Mouse (Mus musculus) gastrocnemius, postnatal 4 days (tissue): ENCODE data around the gene Gm10719. TPM values are rescaled to one million over a fixed set of nuclear protein-coding genes. Genes with fewer than 3 reads are reported as not detected.
"Not testable (repeated sequence)": the region's sequence is repeated elsewhere in the genome, so short reads cannot be mapped to it uniquely, and the experiment has no call there.

Experiments used
- DNase-seq, 2 experiments: peaks; one replicate each; pipeline ENCODE4 v3.0.0; 2021 to 2022; ENCODE audit warnings: low spot score in 2 of 2, mixed read lengths in 2 of 2
- microRNA-seq: library from miRNA; unstranded; fragments of <30 nt; microRNA quantifications from one replicate; pipeline ENCODE4 v1.2.0, GENCODE M21; 2021
- total RNA-seq, 2 experiments: library from RNA; stranded (reverse); gene quantifications; 2 replicates each; pipeline ENCODE4 v1.2.3; 2021

Gene Gm10719
- total RNA-seq, 2 experiments from 2014 or later, result 0.93 to 1.1 TPM

DNA sequence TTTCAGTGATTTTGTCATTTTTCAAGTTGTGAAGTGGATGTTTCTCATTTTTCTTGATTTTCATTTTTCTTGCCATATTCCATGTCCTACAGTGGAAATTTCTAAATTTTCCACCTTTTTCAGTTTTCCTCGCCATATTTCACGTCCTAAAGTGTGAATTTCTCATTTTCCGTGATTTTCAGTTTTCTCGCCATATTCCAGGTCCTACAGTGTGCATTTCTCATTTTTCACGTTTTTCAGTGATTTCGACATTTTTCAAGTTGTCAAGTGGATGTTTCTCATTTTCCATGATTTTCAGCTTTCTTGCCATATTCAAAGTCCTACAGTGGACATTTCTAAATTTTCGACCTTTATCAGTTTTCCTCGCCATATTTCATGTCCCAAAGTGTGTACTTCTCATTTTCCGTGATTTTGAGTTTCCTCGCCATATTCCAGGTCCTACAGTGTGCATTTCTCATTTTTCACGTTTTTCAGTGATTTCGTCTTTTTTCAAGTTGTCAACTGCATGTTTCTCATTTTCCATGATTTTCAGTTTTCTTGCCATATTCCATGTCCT, 7.8 kb downstream of the Gm10719 start, which contains the start of gene Gm10717:
Gene Gm10717 (plus strand): TSS at position 506 of the 556 bp plus-strand sequence.
- not testable (repeated sequence) for DNase-seq

DNA sequence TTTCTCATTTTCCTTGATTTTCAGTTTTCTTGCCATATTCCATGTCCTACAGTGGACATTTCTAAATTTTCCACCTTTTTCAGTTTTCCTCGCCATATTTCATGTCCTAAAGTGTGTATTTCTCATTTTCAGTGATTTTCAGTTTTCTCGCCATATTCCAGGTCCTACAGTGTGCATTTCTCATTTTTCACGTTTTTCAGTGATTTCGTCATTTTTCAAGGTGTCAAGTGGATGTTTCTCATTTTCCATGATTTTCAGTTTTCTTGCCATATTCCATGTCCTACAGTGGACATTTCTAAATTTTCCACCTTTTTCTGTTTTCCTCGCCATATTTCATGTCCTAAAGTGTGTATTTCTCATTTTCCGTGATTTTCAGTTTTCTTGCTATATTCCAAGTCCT, 8.4 kb downstream of the Gm10719 start:
- DNase-seq, result peak; percentile 80 to 94

DNA sequence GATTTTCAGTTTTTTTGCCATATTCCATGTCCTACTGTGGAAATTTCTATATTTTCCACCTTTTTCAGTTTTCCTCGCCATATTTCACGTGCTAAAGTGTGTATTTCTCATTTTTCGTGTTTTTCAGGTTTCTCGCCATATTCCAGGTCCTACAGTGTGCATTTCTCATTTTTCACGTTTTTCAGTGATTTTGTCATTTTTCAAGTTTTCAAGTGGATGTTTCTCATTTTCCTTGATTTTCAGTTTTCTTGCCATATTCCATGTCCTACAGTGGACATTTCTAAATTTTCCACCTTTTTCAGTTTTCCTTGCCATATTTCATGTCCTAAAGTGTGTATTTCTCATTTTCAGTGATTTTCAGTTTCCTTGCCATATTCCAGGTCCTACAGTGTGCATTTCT, 8.9 kb downstream of the Gm10719 start:
- DNase-seq, result peak in 1 of 2 experiments; percentile 44

DNA sequence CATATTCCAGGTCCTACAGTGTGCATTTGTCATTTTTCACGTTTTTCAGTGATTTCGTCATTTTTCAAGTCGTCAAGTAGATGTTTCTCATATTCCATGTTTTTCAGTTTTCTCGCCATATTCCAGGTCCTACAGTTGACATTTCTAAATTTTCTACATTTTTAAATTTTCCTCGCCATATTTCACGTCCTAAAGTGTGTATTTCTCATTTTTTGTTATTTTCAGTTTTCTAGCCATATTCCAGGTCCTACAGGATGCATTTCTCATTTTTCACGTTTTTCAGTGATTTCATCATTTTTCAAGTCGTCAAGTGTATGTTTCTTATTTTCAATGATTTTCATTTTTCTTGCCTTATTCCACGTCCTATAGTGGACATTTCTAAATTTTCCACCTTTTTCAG, 9.5 kb downstream of the Gm10719 start:
- peak in 1 of 2 experiments; percentile 59 for DNase-seq

DNA sequence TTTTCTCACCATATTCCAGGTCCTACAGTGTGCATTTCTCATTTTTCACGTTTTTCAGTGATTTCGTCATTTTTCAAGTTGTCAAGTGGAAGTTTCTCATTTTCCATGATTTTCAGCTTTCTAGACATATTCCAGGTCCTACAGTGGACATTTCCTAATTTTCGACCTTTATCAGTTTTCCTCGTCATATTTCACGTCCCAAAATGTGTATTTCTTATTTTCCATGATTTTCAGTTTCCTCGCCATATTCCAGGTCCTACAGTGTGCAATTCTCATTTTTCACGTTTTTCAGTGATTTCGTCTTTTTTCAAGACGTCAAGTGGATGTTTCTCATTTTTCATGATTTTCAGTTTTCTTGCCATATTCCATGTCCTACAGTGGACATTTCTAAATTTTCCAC, 10.0 kb downstream of the Gm10719 start:
- not testable (repeated sequence) for DNase-seq

DNA sequence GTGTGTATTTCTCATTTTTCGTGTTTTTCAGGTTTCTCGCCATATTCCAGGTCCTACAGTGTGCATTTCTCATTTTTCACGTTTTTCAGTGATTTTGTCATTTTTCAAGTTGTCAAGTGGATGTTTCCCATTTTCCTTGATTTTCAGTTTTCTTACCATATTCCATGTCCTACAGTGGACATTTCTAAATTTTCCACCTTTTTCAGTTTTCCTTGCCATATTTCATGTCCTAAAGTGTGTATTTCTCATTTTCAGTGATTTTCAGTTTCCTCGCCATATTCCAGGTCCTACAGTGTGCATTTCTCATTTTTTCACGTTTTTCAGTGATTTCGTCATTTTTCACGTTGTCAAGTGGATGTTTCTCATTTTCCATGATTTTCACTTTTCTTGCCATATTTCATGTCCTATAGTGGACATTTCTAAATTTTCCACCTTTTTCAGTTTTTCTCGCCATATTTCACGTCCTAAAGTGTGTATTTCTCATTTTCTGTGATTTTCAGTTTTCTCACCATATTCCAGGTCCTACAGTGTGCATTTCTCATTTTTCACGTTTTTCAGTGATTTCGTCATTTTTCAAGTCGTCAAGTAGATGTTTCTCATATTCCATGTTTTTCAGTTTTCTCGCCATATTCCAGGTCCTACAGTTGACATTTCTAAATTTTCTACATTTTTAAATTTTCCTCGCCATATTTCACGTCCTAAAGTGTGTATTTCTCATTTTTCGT, 12.2 kb downstream of the Gm10719 start:
- peak; percentile 13 to 73 for DNase-seq

DNA sequence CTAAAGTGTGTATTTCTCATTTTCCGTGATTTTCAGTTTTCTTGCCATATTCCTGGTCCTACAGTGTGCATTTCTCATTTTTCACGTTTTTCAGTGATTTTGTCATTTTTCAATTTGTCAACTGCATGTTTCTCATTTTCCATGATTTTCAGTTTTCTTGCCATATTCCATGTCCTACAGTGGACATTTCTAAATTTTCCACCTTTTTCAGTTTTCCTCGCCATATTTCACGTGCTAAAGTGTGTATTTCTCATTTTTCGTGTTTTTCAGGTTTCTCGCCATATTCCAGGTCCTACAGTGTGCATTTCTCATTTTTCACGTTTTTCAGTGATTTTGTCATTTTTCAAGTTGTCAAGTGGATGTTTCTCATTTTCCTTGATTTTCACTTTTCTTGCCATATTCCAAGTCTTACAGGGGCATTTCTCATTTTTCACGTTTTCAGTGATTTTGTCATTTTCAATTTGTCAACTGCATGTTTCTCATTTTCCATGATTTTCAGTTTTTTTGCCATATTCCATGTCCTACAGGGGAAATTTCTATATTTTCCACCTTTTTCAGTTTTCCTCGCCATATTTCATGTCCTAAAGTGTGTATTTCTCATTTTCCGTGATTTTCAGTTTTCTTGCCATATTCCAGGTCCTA, 13.6 kb downstream of the Gm10719 start:
- DNase-seq, result peak in 1 of 2 experiments; percentile 55

DNA sequence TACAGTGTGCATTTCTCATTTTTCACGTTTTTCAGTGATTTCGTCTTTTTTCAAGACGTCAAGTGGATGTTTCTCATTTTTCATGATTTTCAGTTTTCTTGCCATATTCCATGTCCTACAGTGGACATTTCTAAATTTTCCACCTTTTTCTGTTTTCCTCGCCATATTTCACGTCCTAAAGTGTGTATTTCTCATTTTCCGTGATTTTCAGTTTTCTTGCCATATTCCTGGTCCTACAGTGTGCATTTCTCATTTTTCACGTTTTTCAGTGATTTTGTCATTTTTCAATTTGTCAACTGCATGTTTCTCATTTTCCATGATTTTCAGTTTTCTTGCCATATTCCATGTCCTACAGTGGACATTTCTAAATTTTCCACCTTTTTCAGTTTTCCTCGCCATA, 17.1 kb downstream of the Gm10719 start, which contains the start of gene Gm17535:
Gene Gm17535 (plus strand): TSS at position 301 of the 400 bp plus-strand sequence.
- DNase-seq, result not testable (repeated sequence)

DNA sequence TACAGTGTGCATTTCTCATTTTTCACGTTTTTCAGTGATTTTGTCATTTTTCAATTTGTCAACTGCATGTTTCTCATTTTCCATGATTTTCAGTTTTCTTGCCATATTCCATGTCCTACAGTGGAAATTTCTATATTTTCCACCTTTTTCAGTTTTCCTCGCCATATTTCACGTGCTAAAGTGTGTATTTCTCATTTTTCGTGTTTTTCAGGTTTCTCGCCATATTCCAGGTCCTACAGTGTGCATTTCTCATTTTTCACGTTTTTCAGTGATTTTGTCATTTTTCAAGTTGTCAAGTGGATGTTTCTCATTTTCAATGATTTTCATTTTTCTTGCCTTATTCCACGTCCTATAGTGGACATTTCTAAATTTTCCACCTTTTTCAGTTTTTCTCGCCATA, 19.4 kb downstream of the Gm10719 start, which contains the start of gene Gm10715:
Gene Gm10715 (plus strand): TSS at position 301 of the 400 bp plus-strand sequence.
- DNase-seq, result not testable (repeated sequence)

DNA sequence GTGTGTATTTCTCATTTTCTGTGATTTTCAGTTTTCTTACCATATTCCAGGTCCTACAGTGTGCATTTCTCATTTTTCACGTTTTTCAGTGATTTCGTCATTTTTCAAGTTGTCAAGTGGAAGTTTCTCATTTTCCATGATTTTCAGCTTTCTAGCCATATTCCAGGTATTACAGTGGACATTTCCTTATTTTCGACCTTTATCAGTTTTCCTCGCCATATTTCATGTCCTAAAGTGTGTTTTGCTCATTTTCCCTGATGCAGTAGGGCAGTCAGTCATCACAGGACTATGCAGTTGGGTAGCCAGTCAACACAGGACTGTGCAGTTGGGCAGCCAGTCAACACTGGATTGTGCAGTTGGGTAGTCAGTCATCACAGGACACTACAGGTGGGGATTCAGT, 21.0 kb downstream of the Gm10719 start:
- not testable (repeated sequence) for DNase-seq

Small RNA genes lying within 50 kb of the gene (microRNA-seq; reads per million reads assigned to microRNA genes)
- gene Mir101c, result not detected

Other genes starting within 250 kb of the Gm10719 start
- gene Gm10722, start 16.5 kb upstream of the Gm10719 start, total RNA-seq, result not detected
- gene Gm11168, start 14.1 kb upstream of the Gm10719 start, total RNA-seq, result not detected
- under 1 TPM; 0.73 to 0.86 TPM for gene Gm10721, start 4.3 kb upstream of the Gm10719 start, total RNA-seq
- not detected for gene Gm10720, start 1.8 kb upstream of the Gm10719 start, total RNA-seq
- gene Gm10718, start 6.1 kb downstream of the Gm10719 start, total RNA-seq, result 1 to 10 TPM; 1.2 to 1.8 TPM
- gene Gm10717, start 8.0 kb downstream of the Gm10719 start, total RNA-seq, result under 1 TPM in 1 of 2 experiments, not detected in 1; 0.78 TPM
- gene Gm17535, start 17.2 kb downstream of the Gm10719 start, total RNA-seq, result not detected
- not detected for gene Gm10715, start 19.5 kb downstream of the Gm10719 start, total RNA-seq